Mouse (Mus musculus) kidney, embryonic 14.5 days (tissue): ENCODE data around the gene Brms1. TPM values are rescaled to one million over a fixed set of nuclear protein-coding genes. Genes with fewer than 3 reads are reported as not detected.

Source experiments
- ATAC-seq: fragments of 200-750 bp; cut with Nextera tagmentation; 2 replicates; pipeline ENCODE4 v1.8.0; 2017; ENCODE audit warnings: moderate number of reproducible peaks, mild to moderate bottlenecking, moderate TSS enrichment, moderate library complexity; ENCODE audit not compliant: low FRiP score, low TSS enrichment
- H3K27ac ChIP-seq: fragments of 300-500 bp; sonication (generic); 2 replicates; pipeline ENCODE4 v1.5.1; 2014; ENCODE audit warnings: low read depth, mild to moderate bottlenecking, low read length, moderate library complexity, mixed read lengths
- H3K27me3 ChIP-seq: fragments of 300-500 bp; sonication (generic); 2 replicates; pipeline ENCODE4 v1.6.1; 2014; ENCODE audit warnings: mild to moderate bottlenecking, low read length; ENCODE audit not compliant: control insufficient read depth, insufficient read depth
- H3K36me3 ChIP-seq: fragments of 300-500 bp; sonication (generic); 2 replicates; pipeline ENCODE4 v1.6.1; 2014; ENCODE audit warnings: low read length, mixed read lengths; ENCODE audit not compliant: control insufficient read depth, insufficient read depth
- H3K4me1 ChIP-seq: fragments of 300-500 bp; sonication (generic); 2 replicates; pipeline ENCODE4 v1.6.1; 2014; ENCODE audit warnings: low read length, mixed read lengths; ENCODE audit not compliant: control insufficient read depth, insufficient read depth
- H3K4me2 ChIP-seq: fragments of 300-500 bp; sonication (generic); replicated peaks from 2 replicates; pipeline ENCODE4 v1.6.1; 2014; ENCODE audit warnings: low read depth, mild to moderate bottlenecking, low read length
- H3K4me3 ChIP-seq: fragments of 300-500 bp; sonication (generic); 2 replicates; pipeline ENCODE4 v1.5.1; 2014; ENCODE audit warnings: mild to moderate bottlenecking, low read length
- H3K9ac ChIP-seq: fragments of 300-500 bp; sonication (generic); 2 replicates; pipeline ENCODE4 v1.6.1; 2014; ENCODE audit warnings: low read depth, mild to moderate bottlenecking, low read length, moderate library complexity
- H3K9me3 ChIP-seq: fragments of 300-500 bp; sonication (generic); 2 replicates; pipeline ENCODE4 v1.6.1; 2016; ENCODE audit warnings: low read length; ENCODE audit not compliant: control insufficient read depth
- WGBS: fragments of 180-500 bp; shearing (Covaris S2); extraction: QIAGEN DNeasy Blood & Tissue Kit; methylation state at CpG from one replicate; pipeline ENCODE4 v1.1.7; 2014; 5-methylcytosine and 5-hydroxymethylcytosine counted together
- polyA plus RNA-seq: library from polyadenylated mRNA; unstranded; fragments of >200 nt; fragmentation: Nextera tagmentation; extraction: Ambion mirVana; gene quantifications from 2 replicates; pipeline ENCODE4 v1.2.1, GENCODE M21; 2014

Brms1 gene
- polyA plus RNA-seq, 1 experiment from 2014 or later = 57.5 TPM

GRCm38 (mm10) chr19:5013138-5013537 lies 28.0 kb upstream of the Brms1 start:
- WGBS = 59% methylated on average over 8 of the region's 8 CpGs
- no peaks in the 10 kb centered on the region for H3K9me3 ChIP-seq
- H3K9ac ChIP-seq = no peak overlapping the region
- ATAC-seq = no peak
- no peaks in the 10 kb centered on the region for H3K36me3 ChIP-seq
- H3K4me1 ChIP-seq = peaks cover 8% of the 10 kb centered on the region; the same call in 1 of the 2 replicates
- H3K4me2 ChIP-seq = no peak overlapping the region
- 0 out of 2 replicates have a peak, but pooled peaks cover 2% of the 10 kb centered on the region for H3K27me3 ChIP-seq
- H3K4me3 ChIP-seq = no peak overlapping the region
- no peak overlapping the region for H3K27ac ChIP-seq

DNA sequence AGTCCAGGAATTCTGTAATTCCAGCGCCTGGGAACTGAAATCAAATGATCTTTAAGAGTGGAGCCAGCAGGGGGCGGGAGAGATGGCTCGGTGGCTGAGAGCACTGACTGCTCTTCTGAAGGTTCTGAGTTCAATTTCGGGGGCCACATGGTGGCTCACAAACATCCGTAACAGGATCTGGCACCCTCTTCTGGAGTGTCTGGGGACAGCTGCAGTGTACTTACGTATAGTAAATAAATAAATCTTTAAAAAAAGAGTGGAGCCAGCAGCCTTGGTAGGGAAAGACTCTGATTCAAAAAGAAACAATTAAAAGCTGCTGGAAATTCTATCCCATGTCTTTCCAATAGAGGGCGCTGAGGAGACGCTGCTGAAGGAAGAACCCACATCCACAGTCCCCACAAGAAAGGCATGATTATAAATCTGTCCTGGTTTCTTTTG lies 26.2 kb upstream of the Brms1 start:
- H3K4me1 ChIP-seq = peaks cover 8% of the 10 kb centered on the region; the same call in 1 of the 2 replicates
- H3K27ac ChIP-seq = no peak overlapping the region
- H3K4me2 ChIP-seq = no peak overlapping the region
- 0 out of 2 replicates have a peak, but pooled peaks cover 2% of the 10 kb centered on the region for H3K27me3 ChIP-seq
- WGBS = 20% methylated on average over 8 of the region's 8 CpGs
- H3K9ac ChIP-seq = no peak overlapping the region
- ATAC-seq = no peak
- no peaks in the 10 kb centered on the region for H3K9me3 ChIP-seq
- H3K36me3 ChIP-seq = no peaks in the 10 kb centered on the region
- H3K4me3 ChIP-seq = no peak overlapping the region

- peak; percentile 51; the same call in 1 of the 2 replicates for ATAC-seq
- Histone ChIP-seq H3K4me1 (peaks cover 8% of the 10 kb centered on the region; the same call in 1 of the 2 replicates), H3K4me3 (no peak overlapping the region), H3K27ac (peak overlapping the region; percentile 60; the same call in 1 of the 2 replicates), H3K36me3 (no peaks in the 10 kb centered on the region), H3K9me3 (no peaks in the 10 kb centered on the region), H3K9ac (0 out of 2 replicates have a peak overlapping the region, but pooled peaks have one; percentile 24), H3K27me3 (no peaks in the 10 kb centered on the region), H3K4me2 (0 out of 2 replicates have a peak overlapping the region, but pooled peaks have one; percentile 4)
- 32% methylated on average over 10 of the region's 10 CpGs for WGBS
Measured at GRCm38 (mm10) chr19:5016221-5016742, 24.9 kb upstream of the Brms1 start.

DNA sequence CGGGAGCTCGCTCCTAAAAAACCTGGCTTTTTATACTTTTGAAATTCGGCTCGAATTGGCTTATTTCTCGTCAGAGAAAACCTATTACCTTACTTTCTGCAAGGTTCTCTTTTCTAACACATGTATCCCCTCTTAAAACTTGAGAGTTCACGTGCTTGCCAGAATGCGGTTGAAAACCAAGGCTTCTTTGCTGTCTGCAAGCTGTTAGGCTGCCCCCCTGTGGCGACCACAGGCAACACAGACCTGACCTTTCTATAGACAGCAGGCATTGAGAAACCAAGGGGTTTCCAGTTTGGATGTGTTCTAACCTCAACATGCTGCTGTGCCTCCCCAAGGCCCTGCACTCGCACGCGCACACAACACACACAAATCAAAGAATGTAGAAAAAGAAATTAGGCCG lies 24.4 kb upstream of the Brms1 start:
- Histone ChIP-seq H3K27ac (peak overlapping the region; percentile 60; the same call in 1 of the 2 replicates), H3K4me2 (0 out of 2 replicates have a peak overlapping the region, but pooled peaks have one; percentile 4), H3K27me3 (no peaks in the 10 kb centered on the region), H3K4me3 (no peak overlapping the region), H3K4me1 (peaks cover 8% of the 10 kb centered on the region; the same call in 1 of the 2 replicates), H3K9me3 (no peaks in the 10 kb centered on the region), H3K36me3 (no peaks in the 10 kb centered on the region), H3K9ac (0 out of 2 replicates have a peak overlapping the region, but pooled peaks have one; percentile 24)
- ATAC-seq = no peak
- WGBS = 27% methylated on average over 12 of the region's 12 CpGs

DNA sequence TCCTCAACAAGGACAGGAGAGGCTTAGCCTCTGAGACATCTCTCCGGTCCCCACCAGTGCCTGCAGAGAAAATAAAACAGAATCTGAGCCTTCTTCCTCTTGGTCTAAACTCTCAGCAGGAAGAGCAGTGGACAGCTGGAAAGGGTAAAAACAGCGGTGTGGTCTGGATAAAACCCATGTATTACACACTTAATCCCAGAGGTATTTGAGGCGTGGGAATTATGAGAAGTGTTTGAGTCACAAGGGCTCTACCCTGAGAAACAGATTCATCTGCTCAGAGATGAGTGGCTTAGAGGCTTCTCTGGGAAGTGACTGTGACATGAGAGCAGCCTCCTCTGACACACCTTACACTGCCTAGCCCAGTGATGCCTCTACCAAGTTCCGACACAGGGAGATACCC lies 23.5 kb upstream of the Brms1 start:
- no peak overlapping the region for H3K4me3 ChIP-seq
- H3K9me3 ChIP-seq = no peaks in the 10 kb centered on the region
- 90% methylated on average over 4 of the region's 4 CpGs for WGBS
- peaks cover 8% of the 10 kb centered on the region; the same call in 1 of the 2 replicates for H3K4me1 ChIP-seq
- ATAC-seq = no peak
- no peaks in the 10 kb centered on the region for H3K36me3 ChIP-seq
- no peak overlapping the region for H3K27ac ChIP-seq
- no peak overlapping the region for H3K4me2 ChIP-seq
- H3K27me3 ChIP-seq = no peaks in the 10 kb centered on the region
- no peak overlapping the region for H3K9ac ChIP-seq

GRCm38 (mm10) chr19:5018191-5018590 lies 23.0 kb upstream of the Brms1 start:
- Histone ChIP-seq H3K27ac (no peak overlapping the region), H3K27me3 (no peaks in the 10 kb centered on the region), H3K9me3 (no peaks in the 10 kb centered on the region), H3K36me3 (no peaks in the 10 kb centered on the region), H3K4me3 (no peak overlapping the region), H3K4me2 (no peak overlapping the region), H3K9ac (no peak overlapping the region), H3K4me1 (peaks cover 8% of the 10 kb centered on the region; the same call in 1 of the 2 replicates)
- WGBS = 86% methylated on average over 3 of the region's 3 CpGs
- ATAC-seq = no peak

- no peak overlapping the region for H3K9ac ChIP-seq
- peaks cover 7% of the 10 kb centered on the region; the same call in 1 of the 2 replicates for H3K4me1 ChIP-seq
- no peak overlapping the region for H3K27ac ChIP-seq
- WGBS = 77% methylated on average over 2 of the region's 2 CpGs
- no peak overlapping the region for H3K4me2 ChIP-seq
- no peak overlapping the region for H3K4me3 ChIP-seq
- ATAC-seq = no peak
- no peaks in the 10 kb centered on the region for H3K27me3 ChIP-seq
- H3K36me3 ChIP-seq = 0 out of 2 replicates have a peak, but pooled peaks cover 5% of the 10 kb centered on the region
- no peaks in the 10 kb centered on the region for H3K9me3 ChIP-seq
Measured at GRCm38 (mm10) chr19:5021416-5021815, 19.7 kb upstream of the Brms1 start.

GRCm38 (mm10) chr19:5023621-5024479 lies 17.3 kb upstream of the Brms1 start, which contains the start of gene Slc29a2:
Gene Slc29a2, plus strand, starts transcription at chr19:5023860.
- under 1% methylated on average over 62 of the region's 62 CpGs for WGBS
- Histone ChIP-seq H3K4me1 (0 out of 2 replicates have a peak, but pooled peaks cover 4% of the 10 kb centered on the region), H3K9ac (peak within 1 kb of the TSS; percentile 74), H3K27me3 (no peaks in the 10 kb centered on the region), H3K36me3 (peaks cover 24% of the 10 kb centered on the region), H3K27ac (peak within 1 kb of the TSS; percentile 77), H3K9me3 (no peaks in the 10 kb centered on the region), H3K4me3 (peak within 1 kb of the TSS; percentile 67), H3K4me2 (peak within 1 kb of the TSS; percentile 91)
- ATAC-seq = peak; percentile 96
